Mouse (Mus musculus): Measurements from ENCODE around the gene Celsr2.

Gene Celsr2

DNA sequence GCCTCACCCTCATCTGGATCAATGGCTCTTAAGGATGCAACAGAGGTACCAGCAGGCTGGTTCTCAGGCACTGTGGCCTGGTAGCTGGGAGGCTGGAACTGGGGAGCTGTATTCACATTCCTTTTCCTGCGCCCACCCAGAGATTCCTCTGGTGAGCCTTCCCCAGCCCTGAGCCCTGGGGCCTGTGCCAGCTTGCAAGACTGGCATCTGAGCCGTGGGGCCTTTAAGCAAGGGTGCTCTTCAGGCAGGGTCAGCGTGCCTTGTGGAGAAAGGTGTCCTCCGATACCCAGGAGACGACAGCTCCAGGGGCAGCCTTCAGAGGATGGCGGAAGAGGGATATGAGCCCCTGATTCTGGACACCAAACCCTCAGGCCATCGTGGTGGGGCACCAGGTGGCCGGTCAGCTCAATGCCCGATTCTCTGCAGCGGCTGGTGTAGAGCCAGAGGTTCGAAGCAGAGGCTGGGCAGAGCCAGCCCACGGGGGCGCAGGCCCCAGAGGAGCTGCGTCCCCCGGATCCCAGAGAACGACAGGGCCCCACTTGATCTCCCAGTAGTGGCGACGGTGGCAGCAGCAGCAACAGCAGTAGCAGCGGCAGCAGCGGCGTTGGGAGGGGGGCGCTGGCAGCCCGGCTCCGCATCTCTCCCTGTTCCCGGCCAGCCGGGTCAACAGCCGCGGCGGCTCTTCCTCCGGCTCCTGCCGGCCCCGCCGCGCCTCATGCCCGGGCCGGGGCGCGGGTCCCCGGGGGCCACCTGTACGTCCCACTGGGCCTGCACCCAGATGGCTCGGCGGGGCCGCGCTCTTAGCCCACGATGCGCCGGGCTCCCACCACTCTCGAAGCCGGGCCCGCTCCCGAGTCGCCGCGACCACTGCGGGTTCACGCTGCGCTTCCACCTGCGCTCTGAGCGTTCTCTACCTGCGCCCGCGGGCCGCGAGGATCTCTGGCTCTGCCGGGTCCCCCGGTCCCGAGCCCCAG lies at the start of gene Celsr2:
Celsr2 (minus strand) TSS at position 696 of the 974 bp plus-strand sequence.
- peak; percentile 54 to 74 for DNase-seq

DNA sequence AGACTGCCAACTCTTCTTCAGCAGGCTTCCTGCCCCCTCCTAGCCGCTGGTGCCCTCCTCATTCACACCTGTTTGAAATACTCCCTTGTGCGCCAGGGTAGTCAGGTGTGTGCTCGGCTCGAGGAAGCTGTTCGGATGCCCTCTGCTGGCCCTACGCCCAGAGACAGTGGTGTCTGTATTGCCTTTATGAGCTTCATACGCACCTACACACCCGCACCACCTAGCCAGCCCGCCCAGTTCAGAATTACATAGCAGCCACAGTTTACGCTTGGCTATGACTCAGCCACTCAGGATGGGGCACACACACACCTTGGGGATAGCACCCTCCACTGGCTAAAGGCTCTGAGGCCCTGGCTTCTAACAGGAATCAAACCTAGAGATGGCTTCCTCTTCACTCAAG lies 43.5 kb upstream of the Celsr2 start:
- peak; percentile 66 to 77 for DNase-seq

DNA sequence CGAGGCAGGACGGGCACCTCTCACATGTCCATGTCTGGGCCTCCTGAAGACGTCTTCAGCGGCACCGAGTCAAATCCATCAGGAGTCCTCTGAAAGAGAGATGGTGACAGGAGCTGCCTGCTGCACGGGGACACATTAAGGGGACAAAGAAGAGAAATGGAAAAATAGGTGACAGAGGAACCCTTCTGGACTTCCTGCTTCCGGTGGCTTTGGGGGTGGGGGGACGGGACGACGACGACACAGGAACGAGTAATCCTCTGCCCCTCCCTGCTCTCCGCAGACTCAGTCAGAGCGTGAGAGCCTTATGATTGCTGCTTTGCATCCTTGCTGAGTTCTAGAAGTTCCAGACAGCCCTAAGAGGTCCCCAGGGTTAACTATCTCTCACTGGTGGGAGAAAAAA lies 43.0 kb upstream of the Celsr2 start:
- DNase-seq: no peak

DNA sequence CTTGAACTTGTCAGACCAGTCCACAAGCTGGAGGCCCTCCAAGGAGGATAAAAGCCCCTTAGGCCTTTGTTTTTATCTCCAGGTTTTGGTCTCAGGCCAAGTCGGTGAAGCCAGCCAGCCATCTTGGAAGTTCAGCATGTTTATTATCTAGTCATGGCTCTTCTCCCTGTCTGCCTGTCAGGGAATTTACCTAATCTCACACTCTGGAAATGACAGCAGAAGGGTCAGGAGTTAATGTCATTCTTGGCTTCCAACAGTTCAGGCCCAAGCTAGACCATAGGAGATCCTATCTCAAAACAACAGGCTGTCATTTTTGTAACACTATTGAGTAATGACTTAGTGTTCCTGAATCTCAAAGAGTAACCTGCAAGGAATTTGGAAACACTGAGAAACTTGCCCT lies 38.8 kb upstream of the Celsr2 start:
- no peak for DNase-seq

DNA sequence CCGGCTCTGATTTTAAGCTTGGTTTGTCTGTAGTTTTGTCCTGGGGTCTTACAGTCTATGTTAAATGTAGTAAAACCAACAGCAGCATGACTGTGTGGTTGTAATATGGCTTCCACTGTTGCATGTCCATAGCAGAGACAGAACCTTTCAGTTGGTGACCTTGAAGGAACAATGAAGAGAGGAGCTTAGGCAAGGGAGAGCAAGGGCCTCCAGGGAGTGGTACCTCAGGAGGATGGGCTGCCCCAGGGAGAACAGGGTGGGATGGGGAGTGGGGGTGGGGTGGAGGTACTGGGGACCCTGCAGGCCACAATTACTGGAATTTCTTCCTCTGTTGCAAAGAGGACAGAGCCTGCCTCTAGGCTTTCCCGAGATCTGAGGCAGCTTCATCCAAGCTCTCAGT lies 36.6 kb upstream of the Celsr2 start:
- no peak for DNase-seq

DNA sequence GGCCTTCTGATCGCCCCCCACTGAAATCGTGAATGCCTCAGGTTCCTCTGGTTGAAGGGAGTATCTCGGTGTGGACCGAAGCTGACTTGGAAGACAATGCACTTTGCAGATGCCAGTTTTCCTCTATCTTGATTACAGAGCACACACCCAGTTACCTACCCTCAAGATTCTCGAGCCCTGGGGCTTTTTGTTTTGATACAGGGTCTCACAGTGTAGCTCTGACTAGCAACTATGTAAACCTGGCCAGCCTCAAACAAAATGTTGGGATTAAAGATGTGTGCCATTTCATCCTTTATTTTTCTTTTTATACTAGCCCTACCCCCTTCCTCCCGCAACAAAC lies 30.0 kb upstream of the Celsr2 start:
- DNase-seq: no peak

DNA sequence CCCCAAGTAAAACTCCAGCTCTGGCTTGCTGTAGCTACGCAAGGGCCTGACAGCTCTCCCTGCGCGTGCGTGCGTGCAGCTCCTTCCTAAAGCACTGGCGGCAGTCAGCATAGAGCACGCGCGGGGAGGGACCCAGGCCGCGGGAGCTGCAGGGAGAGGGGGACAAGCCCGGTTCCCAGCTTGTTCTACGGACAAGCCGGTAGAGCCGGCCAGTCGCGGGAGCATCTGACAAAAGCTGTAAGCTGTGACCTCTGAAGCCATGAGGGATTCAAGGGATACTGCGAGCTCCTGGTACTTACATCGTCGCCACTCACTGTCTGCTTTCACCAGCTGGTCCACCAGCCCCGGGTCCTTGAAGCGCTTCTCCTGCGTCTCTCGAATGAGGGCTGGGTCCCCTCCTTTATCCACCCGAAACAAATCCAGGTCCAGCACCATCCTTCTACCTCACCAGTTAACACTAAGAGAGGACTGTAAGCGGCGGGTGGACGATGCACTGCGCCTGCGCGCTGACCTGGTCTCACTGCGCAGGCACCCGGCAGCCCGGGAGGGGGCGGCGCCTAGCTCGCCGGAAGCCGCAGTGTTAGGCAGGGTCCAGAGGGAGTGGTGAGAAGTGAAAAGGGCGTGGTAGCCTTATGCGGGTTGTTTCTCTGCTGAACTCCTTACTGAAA lies 29.5 kb upstream of the Celsr2 start, which contains the start of gene Sars:
Sars (minus strand) TSS at position 512 of the 668 bp plus-strand sequence.
- DNase-seq: peak; percentile 94 to 97

DNA sequence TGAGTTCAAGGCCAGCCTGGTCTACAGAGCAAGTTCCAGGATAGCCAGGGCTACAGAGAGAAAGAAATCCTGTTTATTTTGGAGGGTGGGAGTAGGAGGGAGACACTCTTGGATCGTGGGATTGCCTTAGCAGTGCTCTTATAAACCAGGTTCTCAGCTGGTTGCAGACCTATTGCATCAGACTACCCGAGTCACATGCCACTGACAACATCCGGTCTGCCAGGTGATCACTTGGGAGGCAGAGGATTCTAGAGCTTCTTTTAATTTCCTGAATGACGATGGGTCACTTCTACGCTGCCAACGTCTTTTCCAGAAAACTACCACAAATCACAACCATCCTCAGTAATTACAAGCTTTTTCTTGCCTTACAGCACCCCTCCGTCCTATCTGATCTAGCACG lies 28.7 kb upstream of the Celsr2 start:
- peak; percentile 35 to 54 for DNase-seq

DNA sequence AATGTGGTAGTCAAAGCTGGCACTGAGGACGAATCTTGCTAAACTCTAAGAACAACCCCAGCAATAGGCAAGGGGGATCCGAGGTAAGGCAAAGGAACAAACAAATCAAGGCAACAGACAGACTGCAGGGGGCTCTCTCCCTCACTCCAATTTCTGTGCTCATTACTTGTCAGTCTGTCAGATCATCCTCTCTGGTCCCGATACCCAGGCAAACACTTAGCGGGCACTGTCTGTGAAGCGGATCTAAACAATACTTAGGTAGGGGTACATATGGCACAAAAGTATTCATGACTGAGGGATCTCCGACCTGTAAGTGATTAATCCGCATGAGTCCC lies 21.0 kb upstream of the Celsr2 start:
- no peak for DNase-seq

DNA sequence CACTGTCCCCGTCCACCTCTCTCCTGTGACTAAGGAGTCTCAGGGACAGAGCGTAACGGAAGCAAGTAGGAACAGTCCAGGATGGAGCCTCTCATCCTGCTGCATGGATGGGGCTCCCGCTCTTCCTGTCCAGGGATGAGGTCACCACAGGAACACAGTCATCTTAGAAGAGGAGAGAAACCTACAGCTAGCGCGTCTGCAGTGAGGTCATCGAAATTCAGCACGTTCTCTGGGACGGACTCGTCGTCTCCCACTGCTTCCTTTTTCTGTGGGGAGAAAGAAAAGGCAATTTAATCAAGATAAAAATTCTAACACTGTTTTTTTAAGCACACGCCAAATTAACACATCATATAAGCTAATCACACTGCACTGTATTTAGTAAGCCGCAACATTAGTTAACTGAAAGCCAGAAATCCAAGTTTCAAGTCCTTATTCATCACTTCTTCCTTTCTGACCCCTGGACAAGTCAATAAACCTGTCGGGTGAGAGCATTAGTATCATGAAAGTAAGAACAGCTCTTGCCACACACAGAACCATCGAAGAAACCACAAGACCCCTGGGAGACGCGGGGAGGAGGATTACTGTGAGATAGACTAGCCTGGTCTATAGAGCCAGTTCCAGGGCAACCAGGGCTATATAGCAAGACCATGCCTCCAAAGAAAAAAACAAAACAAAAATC lies 20.5 kb upstream of the Celsr2 start:
- no peak for DNase-seq

DNA sequence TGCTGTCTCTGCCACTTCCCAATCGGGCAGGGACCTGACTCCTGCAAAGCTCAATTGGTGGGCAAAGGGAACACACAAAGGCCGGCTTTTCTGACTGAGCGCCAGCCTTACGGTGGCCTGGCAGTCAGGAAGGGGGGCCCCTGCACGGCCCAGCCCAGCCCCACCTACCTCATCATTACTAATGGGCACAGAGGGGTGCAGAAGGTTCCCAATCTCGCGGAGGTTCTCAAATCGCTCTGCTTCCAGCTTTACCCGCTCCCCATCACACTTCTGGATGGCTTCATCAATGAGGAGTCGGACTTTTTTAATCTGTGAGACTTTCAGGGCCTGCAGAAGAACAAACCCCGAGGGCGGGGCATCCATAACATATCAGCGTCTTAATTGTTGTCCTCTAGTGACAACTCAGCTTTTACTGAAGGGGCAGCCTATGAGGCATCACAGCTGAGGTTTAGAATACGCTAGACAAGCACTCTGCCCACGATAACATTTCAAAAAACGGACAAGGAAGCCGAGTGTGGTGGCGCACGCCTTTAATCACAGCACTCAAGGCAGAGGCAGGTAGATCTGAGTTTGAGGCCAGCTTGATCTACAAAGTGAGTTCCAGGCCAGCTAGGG lies 18.6 kb upstream of the Celsr2 start:
- no peak for DNase-seq

DNA sequence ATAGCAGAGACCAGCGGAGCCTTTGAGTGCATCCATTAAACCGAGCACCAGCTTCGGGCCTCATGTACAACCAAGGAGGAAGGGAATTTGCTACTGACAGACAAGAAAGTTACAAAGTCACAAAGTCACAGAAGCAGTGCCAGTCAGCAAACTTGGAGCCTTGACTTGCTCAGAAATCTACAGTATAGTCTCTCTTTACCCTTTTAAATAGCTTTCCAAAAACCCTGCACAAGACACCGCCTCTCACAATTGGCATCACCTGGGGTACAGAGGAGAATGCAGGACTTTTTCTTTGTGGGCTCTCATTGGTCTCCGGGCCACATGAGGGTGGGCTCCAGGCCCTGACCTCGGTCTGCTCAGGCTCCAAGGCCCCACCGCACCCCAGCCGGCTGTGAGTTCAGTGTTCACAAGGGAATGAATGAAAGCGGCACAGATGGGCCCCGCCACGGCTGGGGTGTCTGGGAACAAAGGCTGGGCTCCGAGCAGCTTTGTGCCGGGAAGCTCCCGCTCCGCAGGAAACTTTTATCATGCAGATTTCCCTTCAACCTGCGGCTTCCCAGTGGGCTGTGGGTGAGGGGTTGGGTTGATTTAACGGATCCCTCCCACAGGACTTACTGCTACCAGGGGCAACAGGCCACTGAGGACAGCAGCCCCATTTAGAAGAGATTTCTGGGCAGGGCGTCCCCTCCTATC lies 18.0 kb upstream of the Celsr2 start:
- no peak for DNase-seq

DNA sequence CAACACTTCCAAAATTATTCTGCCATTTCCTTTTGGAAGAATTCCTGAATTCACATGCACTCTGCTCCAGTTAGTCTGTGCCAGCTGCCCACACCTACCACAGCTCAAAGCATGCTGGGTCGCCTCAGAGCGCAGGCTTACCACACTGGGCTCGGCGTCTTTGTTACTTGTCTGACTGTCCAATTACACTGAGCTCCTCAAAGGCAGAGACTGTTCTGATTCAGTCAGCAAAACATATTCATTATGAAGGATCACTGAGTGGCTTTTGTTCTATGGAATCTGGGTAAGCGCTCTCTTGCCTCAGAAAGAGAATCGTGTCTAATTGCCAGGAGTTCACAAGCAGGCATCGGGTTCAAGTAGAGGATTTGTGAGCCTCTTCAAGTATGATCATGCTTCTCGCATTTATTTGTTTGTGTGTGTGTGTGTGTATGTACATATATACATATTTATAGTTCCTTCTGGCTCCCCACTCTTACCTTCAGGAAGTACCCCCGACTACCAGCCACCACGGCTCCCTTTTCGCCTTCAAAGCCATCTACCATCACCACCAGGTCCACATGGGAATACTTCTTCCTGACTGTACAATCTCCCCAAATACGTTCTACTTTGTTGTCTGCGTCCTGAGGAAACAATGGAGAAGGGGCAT lies 17.3 kb upstream of the Celsr2 start:
- DNase-seq: no peak

DNA sequence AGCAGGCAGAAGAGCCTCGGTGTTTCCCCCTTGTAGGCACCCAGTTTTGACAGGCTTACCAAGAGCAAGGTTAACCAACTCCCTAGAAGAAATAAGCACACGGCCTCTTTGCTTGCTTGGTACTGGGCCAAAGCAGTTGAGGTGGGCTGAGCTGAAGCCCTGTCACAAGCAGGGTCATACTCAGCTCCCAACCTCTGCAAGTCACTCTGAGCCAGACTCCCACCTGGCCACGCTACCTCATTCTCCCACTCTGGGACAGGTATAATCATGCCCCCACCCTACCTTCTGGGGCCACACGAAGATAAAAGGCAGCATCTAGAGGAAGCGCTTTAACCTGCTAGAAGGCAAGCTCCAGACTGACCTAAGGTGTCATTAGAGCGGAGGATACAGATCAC lies 10.3 kb upstream of the Celsr2 start:
- no peak for DNase-seq

DNA sequence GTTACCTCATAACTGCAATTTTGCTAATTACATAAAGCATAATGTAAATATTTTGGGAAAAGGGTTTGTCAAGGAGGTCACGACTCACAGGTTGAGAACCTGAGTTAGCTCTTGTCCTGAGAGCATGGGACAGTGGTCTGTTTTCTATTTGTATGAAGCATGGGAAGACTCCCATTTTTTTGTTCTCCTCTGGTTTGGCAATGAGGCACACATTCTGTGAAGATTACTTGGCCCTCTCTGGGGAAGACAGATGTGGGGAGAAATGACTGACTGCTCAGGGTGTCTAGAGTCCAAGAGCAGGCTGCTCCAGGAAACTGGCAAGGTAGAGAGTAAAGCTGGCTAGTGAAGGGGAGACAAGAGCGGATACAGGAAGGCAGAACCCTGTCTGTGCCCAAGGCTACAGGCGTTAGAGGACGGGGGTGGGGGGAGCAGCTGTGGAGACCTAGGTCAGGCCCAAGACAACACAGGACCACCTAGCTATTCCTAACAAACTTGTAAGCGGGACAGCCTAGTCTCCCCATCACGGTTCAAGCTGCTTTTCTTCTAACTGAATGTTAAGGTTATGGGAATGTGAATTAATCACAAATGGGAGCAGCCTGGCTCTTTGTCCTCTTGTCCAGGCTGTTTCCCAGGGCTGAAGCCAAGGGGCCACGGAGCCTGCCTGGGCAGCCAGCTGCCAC lies 9.7 kb upstream of the Celsr2 start:
- no peak for DNase-seq

DNA sequence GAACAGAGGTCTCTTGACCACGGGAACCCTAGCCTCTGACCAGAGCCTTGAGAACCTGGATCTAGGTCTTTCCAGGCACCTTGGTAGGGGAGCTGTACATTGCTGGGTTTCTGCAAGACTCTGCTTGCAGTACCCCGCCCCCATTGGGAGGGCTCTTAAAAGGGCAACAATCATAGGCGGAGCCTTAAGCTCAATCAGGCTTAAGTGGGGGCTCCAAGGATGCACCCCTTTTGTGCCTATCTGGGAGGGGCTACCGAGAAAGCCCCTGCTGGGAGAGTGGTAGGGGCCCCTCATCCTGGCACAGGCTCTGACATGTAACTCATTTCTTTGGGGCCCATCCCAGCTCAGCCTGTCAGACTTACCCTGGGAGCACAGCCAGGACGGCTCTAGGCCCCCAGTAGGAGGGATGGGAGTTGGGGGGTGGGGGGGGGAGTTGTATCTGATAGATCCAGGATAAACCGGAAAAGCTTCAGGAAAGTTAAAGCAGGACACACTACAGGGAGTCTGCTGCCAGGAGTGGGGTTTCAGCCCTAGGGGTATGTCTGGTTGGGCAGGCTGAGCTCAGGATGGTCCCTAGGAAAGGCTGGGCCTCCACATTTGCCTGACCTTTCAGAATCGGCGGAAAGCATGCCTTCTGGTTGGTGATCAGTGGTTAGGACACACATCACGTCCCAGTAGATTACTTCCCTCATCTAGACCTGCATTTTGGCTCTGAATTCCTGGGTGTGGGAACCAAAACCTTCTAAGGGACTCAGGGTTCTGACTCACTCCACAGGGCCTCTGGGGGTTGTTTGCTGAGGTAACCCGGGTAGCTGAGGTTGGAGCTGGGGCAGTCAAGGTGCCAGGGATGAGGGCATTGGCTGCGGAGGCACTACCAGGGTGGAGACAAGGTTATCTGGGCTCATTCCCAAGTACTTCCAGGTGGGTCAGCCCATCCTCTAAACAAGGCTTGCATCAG lies 8.8 kb upstream of the Celsr2 start:
- peak; percentile 68 to 76 for DNase-seq

DNA sequence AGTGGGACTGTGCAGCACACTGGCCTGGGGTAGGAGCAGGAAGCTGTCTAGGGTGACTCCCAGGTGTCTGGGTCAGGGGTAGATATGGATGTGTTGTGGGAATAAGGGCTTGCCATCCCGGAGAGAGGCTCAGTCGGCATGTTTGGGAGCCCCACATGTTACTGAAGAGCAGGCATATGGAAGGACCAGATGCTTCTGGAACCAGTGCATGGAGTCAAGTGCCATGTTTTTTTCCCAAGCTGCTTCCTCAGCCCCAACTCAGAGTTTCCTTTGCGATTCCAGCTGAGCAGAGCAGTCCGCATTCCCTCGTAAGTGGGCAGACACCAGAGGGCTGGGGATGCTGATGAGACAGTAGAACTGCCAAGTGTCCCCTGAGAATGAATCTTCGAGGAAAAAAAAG lies 7.7 kb upstream of the Celsr2 start:
- DNase-seq: no peak

DNA sequence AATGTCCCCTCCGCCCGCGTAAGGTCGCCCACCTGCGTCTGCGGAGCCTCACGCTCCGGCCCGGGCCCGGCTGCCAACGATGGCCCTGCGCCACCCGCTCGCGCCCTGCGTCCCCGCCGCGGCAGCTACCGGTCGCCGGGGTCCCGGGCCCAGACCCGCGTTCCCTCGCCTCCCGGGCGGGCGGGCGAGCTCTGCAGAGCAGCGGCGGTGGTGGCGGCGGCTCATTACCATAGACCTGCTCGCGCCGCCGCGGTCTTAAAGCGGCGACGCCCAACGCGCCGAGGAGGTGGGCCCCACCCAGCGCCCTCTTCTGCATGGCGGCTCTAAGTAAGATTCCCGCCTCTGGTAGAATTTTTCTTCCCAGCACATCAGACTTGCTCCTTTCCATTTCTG lies 475 bp upstream of the Celsr2 start:
- peak; percentile 86 to 92 for DNase-seq

DNA sequence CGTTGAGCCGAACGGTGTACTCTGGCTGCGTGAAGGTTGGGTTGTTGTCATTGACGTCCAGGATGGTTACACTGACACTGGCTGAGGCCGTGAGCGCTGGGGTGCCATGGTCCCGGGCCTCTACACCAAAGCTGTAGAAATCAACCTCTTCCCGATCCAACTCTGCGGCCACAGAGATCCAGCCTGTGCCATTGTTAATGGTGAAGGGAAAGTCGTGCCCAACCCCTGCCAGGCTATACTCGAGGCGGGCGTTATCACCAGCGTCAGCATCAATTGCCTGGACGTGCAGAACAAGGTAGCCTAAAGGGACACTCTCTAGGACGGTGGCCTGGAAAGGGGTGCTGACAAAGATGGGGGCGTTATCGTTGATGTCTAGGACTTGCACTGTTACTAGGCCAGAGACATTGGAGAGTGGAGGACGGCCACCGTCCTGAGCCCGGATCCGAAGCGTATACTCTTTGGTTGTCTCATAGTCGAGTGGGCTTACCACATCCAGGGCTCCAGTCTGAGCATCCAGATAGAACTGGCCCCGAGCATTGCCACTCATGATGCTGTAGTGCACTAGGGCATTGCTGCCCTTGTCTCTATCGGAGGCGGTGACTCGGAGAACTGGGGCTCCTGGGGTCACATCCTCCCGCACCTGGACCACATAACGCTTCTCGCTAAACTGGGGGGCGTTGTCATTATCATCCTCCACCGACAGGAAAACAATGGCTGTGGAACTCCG lies 1.6 kb downstream of the Celsr2 start:
- DNase-seq: no peak

DNA sequence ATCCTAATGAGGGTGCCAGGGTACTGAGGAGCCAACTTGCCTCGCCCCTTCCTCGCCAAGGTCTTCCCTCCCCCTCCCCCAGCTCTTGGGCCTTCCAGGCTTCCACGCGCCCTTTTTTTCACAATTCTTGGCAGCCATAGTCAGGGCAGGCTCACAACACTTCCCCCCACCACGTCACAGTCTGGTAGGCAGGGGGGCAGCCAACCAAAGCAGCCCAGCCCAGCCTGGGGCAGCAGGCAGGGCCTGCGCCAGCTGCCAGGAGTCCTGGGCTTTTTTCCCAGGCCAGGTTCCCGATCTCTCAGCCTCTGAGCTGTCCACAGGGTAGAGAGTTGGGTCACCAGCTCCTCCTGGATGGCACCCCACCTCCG lies 3.6 kb downstream of the Celsr2 start:
- peak; percentile 80 to 88 for DNase-seq
